Mouse (Mus musculus) kidney, embryonic 15.5 days (tissue): ENCODE measurements around the gene E2f3. TPM values are rescaled to one million over a fixed set of nuclear protein-coding genes. Genes with fewer than 3 reads are reported as not detected.

Source experiments
- polyA plus RNA-seq: library from polyadenylated mRNA; unstranded; fragments of >200 nt; fragmentation: Nextera tagmentation; extraction: Ambion mirVana; gene quantifications from 2 replicates; pipeline ENCODE4 v1.2.1, GENCODE M21; 2015

The E2f3 gene
- polyA plus RNA-seq, 1 experiment from 2014 or later: 14.6 TPM

Other genes starting within 250 kb of the E2f3 start
- gene Cdkal1, start 130.4 kb downstream of the E2f3 start, polyA plus RNA-seq: 33.5 and 34.7 TPM in 2 replicates
- 26.2 and 30.7 TPM in 2 replicates for gene Mboat1, start 150.4 kb upstream of the E2f3 start, polyA plus RNA-seq